Mouse (Mus musculus) liver, embryonic 14.5 days (tissue): ENCODE results near the gene Stk4.

Experiments
- CTCF ChIP-seq: IDR thresholded peaks from 2 replicates; pipeline ENCODE4 v1.5.1; 2016; ENCODE audit warnings: antibody characterized with exemption, low read depth, control low read depth
- EP300 ChIP-seq: IDR thresholded peaks from 2 replicates; pipeline ENCODE4 v1.6.1; 2016; ENCODE audit warnings: antibody characterized with exemption, low read depth

DNA sequence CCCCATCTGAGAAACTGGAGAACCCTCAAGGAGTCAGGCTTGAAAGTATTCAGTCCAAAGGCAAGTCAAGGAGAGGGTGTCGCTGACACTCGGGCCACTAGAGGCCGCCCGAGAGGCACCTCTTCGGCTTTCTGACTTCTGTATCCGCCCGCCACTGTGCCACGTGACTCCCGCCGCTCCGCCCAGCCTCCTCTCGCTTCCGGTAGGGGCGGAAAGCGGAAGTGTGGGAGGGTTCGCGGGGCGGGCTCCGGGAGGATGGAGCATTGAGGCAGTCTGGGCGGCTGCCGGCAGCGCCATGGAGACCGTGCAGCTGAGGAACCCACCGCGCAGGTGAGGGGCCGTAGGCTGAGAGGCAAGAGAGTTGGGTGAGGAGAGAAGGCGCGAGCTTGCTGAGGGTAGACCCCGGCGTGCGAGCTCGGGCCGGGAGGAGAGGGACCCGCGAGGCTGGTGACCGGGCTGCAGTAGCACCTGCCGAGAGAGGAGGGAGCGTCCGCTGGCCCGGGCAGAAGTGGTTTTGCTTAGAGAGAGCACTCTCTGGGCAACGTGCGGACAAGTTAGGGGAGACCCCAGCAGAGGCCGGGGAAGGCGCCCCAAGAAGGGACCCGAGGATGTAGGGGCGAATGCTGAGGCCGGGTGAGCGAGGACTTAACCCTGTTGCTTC is 3.9 kb downstream of the Stk4 start:
- peak; percentile 96 for TF ChIP-seq CTCF
- TF ChIP-seq EP300 = no peak
